Comparison of ENCODE assay signal across 8 mouse cellular contexts in the genomic region with DNA sequence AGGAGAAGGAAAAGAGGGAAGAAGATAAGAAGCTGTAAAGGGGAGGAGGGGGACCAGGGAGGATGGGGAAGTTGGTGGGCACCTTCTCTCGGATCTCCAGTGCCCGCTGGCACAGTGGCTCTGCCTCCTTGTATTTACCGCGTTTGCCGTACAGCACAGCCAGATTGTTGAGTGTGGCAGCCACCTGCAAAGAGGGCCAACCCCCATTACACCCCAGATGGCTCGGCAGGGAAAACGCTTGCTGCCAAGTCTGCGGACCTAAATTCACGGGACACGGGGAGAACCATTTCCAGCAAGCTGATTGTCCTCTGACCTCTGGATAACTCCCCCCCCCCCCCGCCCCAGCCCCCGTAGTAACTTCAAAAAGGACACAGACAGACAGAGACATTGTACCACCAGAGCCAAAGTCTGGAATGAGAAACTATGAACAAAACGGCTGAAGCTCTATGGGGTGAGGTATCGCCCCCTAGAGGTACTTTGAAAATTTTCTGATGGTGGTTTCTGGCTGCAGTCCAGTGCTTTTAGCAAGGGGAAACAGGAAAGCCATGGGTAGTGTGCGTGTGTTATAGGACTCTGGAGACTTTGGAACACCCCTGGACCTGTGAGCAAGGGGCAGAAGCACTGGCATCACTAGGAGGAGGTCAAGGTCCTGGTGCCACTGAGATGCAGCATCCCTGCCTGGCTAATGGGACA. TPM values are rescaled to one million over a fixed set of nuclear protein-coding genes. Genes with fewer than 3 reads are reported as not detected.
DNase-seq lines count a peak whose midpoint lies in the region; ATAC-seq and TF ChIP-seq lines count a peak whose summit lies in the region.

No protein-coding gene starts in this region.

- peaks cover 7% of the 10 kb centered on the region for H3K4me1 ChIP-seq in cerebellum, adult 2 months (ENCODE audit: control insufficient read depth, insufficient read depth, low read length)
- H3K4me1 ChIP-seq in hindbrain, postnatal 0 days (ENCODE audit: insufficient read depth, low read length), result no peaks in the 10 kb centered on the region
- peaks cover 84% of the 10 kb centered on the region for H3K4me1 ChIP-seq in megakaryocyte, embryonic 14.5 days
- peaks cover 9% of the 10 kb centered on the region for H3K4me1 ChIP-seq in stomach, embryonic 15.5 days

- H3K4me3 ChIP-seq in cerebellum, adult 2 months (replicated peaks; ENCODE audit: insufficient read depth, low read depth, low read length), result peak overlapping the region; percentile 37
- no peak overlapping the region for H3K4me3 ChIP-seq in hindbrain, postnatal 0 days (ENCODE audit: low read length)
- peak overlapping the region; percentile 77 for H3K4me3 ChIP-seq in megakaryocyte, embryonic 14.5 days (replicated peaks)
- H3K4me3 ChIP-seq in stomach, embryonic 15.5 days (replicated peaks), result no peak overlapping the region

- no peak for TF ChIP-seq POLR2A in cerebellum, adult 2 months (IDR thresholded peaks at IDR 0.05; ENCODE audit: borderline replicate concordance, insufficient read depth, low read length)

- peak; percentile 21 to 53 for DNase-seq in spleen, postnatal 10 days (ENCODE audit: low spot score in 2 of 2)
- DNase-seq in spleen, postnatal 14 days (ENCODE audit: low spot score in 2 of 2), result no peak
- DNase-seq in cerebellum, adult 2 months, result peak; percentile 73 to 75
- peak; percentile 37 to 43 for DNase-seq in gastrocnemius, adult 8-10 months (ENCODE audit: low spot score in 2 of 2)
- DNase-seq in hindbrain, postnatal 0 days (ENCODE audit: low spot score), result peak; percentile 92
- DNase-seq in left cerebral cortex, postnatal 10 days (ENCODE audit: extremely low spot score in 1 of 2, low spot score in 2 of 2), result peak; percentile 67 to 74

- no peak overlapping the region for H3K27ac ChIP-seq in cerebellum, adult 2 months (ENCODE audit: insufficient read depth, low read length)
- H3K27ac ChIP-seq in hindbrain, postnatal 0 days, result no peak overlapping the region
- no peak overlapping the region for H3K27ac ChIP-seq in stomach, embryonic 15.5 days

- no peak overlapping the region for H3K9ac ChIP-seq in hindbrain, postnatal 0 days (replicated peaks; ENCODE audit: low read length)
- no peak overlapping the region for H3K9ac ChIP-seq in stomach, embryonic 15.5 days

- H3K4me2 ChIP-seq in hindbrain, postnatal 0 days (ENCODE audit: low read depth, low read length), result peak overlapping the region; percentile 33
- peak overlapping the region; percentile 36 for H3K4me2 ChIP-seq in stomach, embryonic 15.5 days

- 2% methylated on average over 15 of the region's 15 CpGs for WGBS in cerebellum, adult 2 months
- WGBS in hindbrain, postnatal 0 days, result 11% methylated on average over 15 of the region's 15 CpGs
- 21% methylated on average over 15 of the region's 15 CpGs for WGBS in stomach, embryonic 15.5 days

- H3K9me3 ChIP-seq in hindbrain, postnatal 0 days (ENCODE audit: low read length), result no peaks in the 10 kb centered on the region
- H3K9me3 ChIP-seq in megakaryocyte, embryonic 14.5 days, result peaks cover 4% of the 10 kb centered on the region; the same call in 1 of the 2 replicates
- no peaks in the 10 kb centered on the region for H3K9me3 ChIP-seq in stomach, embryonic 15.5 days

- TF ChIP-seq CTCF in cerebellum, adult 2 months (IDR thresholded peaks at IDR 0.05; ENCODE audit: borderline replicate concordance, insufficient read depth, low read depth, low read length), result peak; percentile 60
- peak; percentile 81 for TF ChIP-seq CTCF in hindbrain, postnatal 0 days (IDR thresholded peaks at IDR 0.05; ENCODE audit: low read depth)

- intact Hi-C loops in left cerebral cortex, postnatal 10 days (cut with DNase I), result loop anchor here (5.0 kb wide), 1 partner anchor 80 kb away; the partner anchor contains the start of gene Srf

- peak; percentile 52 for ATAC-seq in hindbrain, postnatal 0 days
- no peak for ATAC-seq in stomach, embryonic 15.5 days (ENCODE audit: insufficient read depth, low FRiP score, low read depth)

- H3K27me3 ChIP-seq in cerebellum, adult 2 months (ENCODE audit: control insufficient read depth, insufficient read depth, low read length), result no peaks in the 10 kb centered on the region
- H3K27me3 ChIP-seq in hindbrain, postnatal 0 days (ENCODE audit: insufficient read depth, low read length), result no peaks in the 10 kb centered on the region
- H3K27me3 ChIP-seq in megakaryocyte, embryonic 14.5 days (replicated peaks), result peaks cover 1% of the 10 kb centered on the region
- H3K27me3 ChIP-seq in stomach, embryonic 15.5 days (replicated peaks), result no peaks in the 10 kb centered on the region

- H3K36me3 ChIP-seq in hindbrain, postnatal 0 days (ENCODE audit: insufficient read depth, low read length), result peaks cover 25% of the 10 kb centered on the region
- H3K36me3 ChIP-seq in megakaryocyte, embryonic 14.5 days (replicated peaks; ENCODE audit: low read length), result peaks cover 84% of the 10 kb centered on the region
- H3K36me3 ChIP-seq in stomach, embryonic 15.5 days, result peaks cover 32% of the 10 kb centered on the region

RNA-seq across cellular contexts. Expression of gene Ptk7, which starts 7.7 kb away (rescaled TPM):
- polyA plus RNA-seq in cerebellum, adult 2 months (2012; rRNA removed), result 5.5 and 5.9 TPM in 2 replicates
- under 1 TPM; 0.15 to 0.38 (median 0.30) TPM for total RNA-seq in gastrocnemius, adult 8-10 months (2022)
- total RNA-seq in hindbrain, postnatal 0 days (2014; rRNA removed), result 77.6 and 79.3 TPM in 2 replicates
- polyA plus RNA-seq in hindbrain, postnatal 0 days (2015; fragmentation: Nextera tagmentation; extraction: Ambion mirVana), result 24.5 and 25.1 TPM in 2 replicates
- 10 to 100 TPM; 18.5 to 18.8 TPM for total RNA-seq in left cerebral cortex, postnatal 10 days (2021)
- polyA plus RNA-seq in megakaryocyte, embryonic 14.5 days (2012; ENCODE audit: insufficient read depth, low replicate concordance), result 6.7 and 13.6 TPM in 2 replicates
- 87.6 and 89.8 TPM in 2 replicates for polyA plus RNA-seq in stomach, embryonic 15.5 days (2015; fragmentation: Nextera tagmentation; extraction: Ambion mirVana)

RNA-seq across cellular contexts. Expression of gene Klc4, which starts 8.8 kb away (rescaled TPM):
- polyA plus RNA-seq in cerebellum, adult 2 months (2012; rRNA removed), result 28.1 and 29.8 TPM in 2 replicates
- 10 to 100 TPM; 13.2 to 14.4 (median 13.5) TPM for total RNA-seq in gastrocnemius, adult 8-10 months (2022)
- total RNA-seq in hindbrain, postnatal 0 days (2014; rRNA removed), result 25.1 and 32.1 TPM in 2 replicates
- 23.0 and 24.0 TPM in 2 replicates for polyA plus RNA-seq in hindbrain, postnatal 0 days (2015; fragmentation: Nextera tagmentation; extraction: Ambion mirVana)
- total RNA-seq in left cerebral cortex, postnatal 10 days (2021), result 10 to 100 TPM; 14.7 to 15.0 TPM
- polyA plus RNA-seq in megakaryocyte, embryonic 14.5 days (2012; ENCODE audit: insufficient read depth, low replicate concordance), result 33.6 and 42.0 TPM in 2 replicates
- 38.4 and 41.4 TPM in 2 replicates for polyA plus RNA-seq in stomach, embryonic 15.5 days (2015; fragmentation: Nextera tagmentation; extraction: Ambion mirVana)

RNA-seq across cellular contexts. Expression of gene Mrpl2, which starts 9.1 kb away (rescaled TPM):
- 67.5 and 68.2 TPM in 2 replicates for polyA plus RNA-seq in cerebellum, adult 2 months (2012; rRNA removed)
- total RNA-seq in gastrocnemius, adult 8-10 months (2022), result 100 to 1,000 TPM in 2 of 4 experiments, 10 to 100 TPM in 2; 88.6 to 106 (median 98.1) TPM
- total RNA-seq in hindbrain, postnatal 0 days (2014; rRNA removed), result 55.4 and 67.2 TPM in 2 replicates
- 90.2 and 95.5 TPM in 2 replicates for polyA plus RNA-seq in hindbrain, postnatal 0 days (2015; fragmentation: Nextera tagmentation; extraction: Ambion mirVana)
- total RNA-seq in left cerebral cortex, postnatal 10 days (2021), result 10 to 100 TPM; 44.6 to 50.5 TPM
- 289 and 528 TPM in 2 replicates for polyA plus RNA-seq in megakaryocyte, embryonic 14.5 days (2012; ENCODE audit: insufficient read depth, low replicate concordance)
- 112 and 126 TPM in 2 replicates for polyA plus RNA-seq in stomach, embryonic 15.5 days (2015; fragmentation: Nextera tagmentation; extraction: Ambion mirVana)

RNA-seq across cellular contexts. Expression of gene Cul7, which starts 13.2 kb away (rescaled TPM):
- polyA plus RNA-seq in cerebellum, adult 2 months (2012; rRNA removed), result 43.3 and 44.5 TPM in 2 replicates
- total RNA-seq in gastrocnemius, adult 8-10 months (2022), result 1 to 10 TPM; 2.7 to 3.7 (median 3.0) TPM
- total RNA-seq in hindbrain, postnatal 0 days (2014; rRNA removed), result 92.2 and 108 TPM in 2 replicates
- polyA plus RNA-seq in hindbrain, postnatal 0 days (2015; fragmentation: Nextera tagmentation; extraction: Ambion mirVana), result 24.9 and 26.8 TPM in 2 replicates
- total RNA-seq in left cerebral cortex, postnatal 10 days (2021), result 10 to 100 TPM; 39.3 to 46.5 TPM
- polyA plus RNA-seq in megakaryocyte, embryonic 14.5 days (2012; ENCODE audit: insufficient read depth, low replicate concordance), result 90.0 and 167 TPM in 2 replicates
- 42.9 and 49.5 TPM in 2 replicates for polyA plus RNA-seq in stomach, embryonic 15.5 days (2015; fragmentation: Nextera tagmentation; extraction: Ambion mirVana)

RNA-seq across cellular contexts. Expression of gene Rrp36, which starts 37.2 kb away (rescaled TPM):
- 32.3 and 33.0 TPM in 2 replicates for polyA plus RNA-seq in cerebellum, adult 2 months (2012; rRNA removed)
- total RNA-seq in gastrocnemius, adult 8-10 months (2022), result 10 to 100 TPM in 1 of 4 experiments, 1 to 10 TPM in 3; 8.7 to 10.7 (median 9.2) TPM
- 26.6 and 32.7 TPM in 2 replicates for total RNA-seq in hindbrain, postnatal 0 days (2014; rRNA removed)
- 56.5 and 59.1 TPM in 2 replicates for polyA plus RNA-seq in hindbrain, postnatal 0 days (2015; fragmentation: Nextera tagmentation; extraction: Ambion mirVana)
- total RNA-seq in left cerebral cortex, postnatal 10 days (2021), result 10 to 100 TPM; 14.8 to 19.3 TPM
- 9.4 and 30.6 TPM in 2 replicates for polyA plus RNA-seq in megakaryocyte, embryonic 14.5 days (2012; ENCODE audit: insufficient read depth, low replicate concordance)
- polyA plus RNA-seq in stomach, embryonic 15.5 days (2015; fragmentation: Nextera tagmentation; extraction: Ambion mirVana), result 53.2 and 57.2 TPM in 2 replicates

Comparison
In these comparisons a context has a peak if more than half of its experiments do, and no peak if none do; other contexts are left out.
1. DNase-seq: peak in spleen, postnatal 10 days (2 of 2), cerebellum, adult 2 months (2 of 2), gastrocnemius, adult 8-10 months (2 of 2), hindbrain, postnatal 0 days (single experiment) and left cerebral cortex, postnatal 10 days (2 of 2); none in spleen, postnatal 14 days (0 of 2).
2. H3K4me3 ChIP-seq: peak in cerebellum, adult 2 months (single experiment) and megakaryocyte, embryonic 14.5 days (single experiment); none in hindbrain, postnatal 0 days (single experiment) and stomach, embryonic 15.5 days (single experiment).